Mouse (Mus musculus) cerebellum, adult 11-12 months (tissue): ENCODE measurements around the gene Fbln1.

Experiments
- DNase-seq: peaks from one replicate; pipeline ENCODE4 v3.0.0; 2022

Gene Fbln1

DNA sequence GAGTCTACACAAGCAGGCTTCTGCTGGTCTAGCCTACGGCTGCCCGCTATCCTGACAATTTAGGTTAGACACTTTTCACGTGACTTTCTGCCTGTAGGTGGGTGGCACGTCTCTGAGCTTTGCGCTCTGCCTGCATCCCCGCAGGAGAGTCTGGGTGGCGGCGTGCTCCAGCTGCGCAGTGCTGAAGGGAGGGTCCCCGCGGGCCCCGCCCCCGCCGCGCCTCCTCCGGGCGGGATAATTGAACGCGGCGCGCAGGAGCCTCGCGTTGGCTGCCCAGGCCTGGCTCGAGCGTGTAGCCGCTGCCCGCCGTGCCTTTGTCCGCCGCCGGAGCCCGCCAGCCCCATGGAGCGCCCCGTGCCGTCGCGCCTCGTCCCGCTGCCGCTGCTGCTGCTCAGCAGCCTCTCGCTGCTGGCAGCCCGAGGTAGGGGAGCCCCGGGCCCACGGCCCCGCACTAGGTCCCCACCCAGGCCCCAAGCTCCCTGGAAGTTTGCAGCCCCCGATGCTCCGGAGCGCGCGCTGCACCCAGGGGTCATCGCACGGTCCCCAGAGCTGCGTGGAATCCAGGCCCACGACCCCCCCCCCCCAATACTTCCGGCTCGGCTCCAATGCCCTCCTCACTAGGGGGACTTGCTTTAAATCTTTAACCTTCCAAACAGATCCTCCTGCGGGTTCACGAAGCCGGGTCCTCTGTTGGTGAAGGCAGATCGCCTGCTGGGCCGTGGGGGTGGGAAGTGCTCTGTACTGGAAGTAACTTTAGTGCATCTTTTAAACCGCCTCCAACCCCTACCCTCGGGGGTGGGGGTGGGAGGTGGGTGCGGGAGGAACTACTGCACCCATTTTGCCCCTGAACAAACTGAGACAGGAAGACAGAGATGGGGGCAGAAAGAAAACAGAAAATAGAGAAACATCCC is at the start of gene Fbln1:
Fbln1 (plus strand) TSS at position 158 of the 911 bp plus-strand sequence.
- peak; percentile 4 for DNase-seq

DNA sequence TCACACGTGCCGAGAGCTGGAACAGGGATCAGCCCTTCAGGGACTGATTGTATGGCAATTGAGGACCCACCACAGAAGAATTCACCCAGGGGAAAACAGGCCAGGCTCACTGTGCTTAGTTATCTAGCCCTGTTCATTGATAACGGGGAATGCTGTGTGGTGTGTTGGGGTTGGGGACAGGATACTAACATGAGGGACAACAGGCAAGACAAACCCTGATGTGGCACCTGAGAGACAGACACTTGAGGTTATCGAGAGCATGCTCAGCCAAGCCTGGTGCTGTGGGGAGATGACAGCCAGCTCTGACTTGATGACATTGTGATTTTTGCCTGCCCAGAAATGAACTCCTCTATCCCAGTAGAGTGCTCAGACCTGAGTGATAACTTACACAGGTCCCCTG is 49.6 kb upstream of the Fbln1 start:
- no peak for DNase-seq

DNA sequence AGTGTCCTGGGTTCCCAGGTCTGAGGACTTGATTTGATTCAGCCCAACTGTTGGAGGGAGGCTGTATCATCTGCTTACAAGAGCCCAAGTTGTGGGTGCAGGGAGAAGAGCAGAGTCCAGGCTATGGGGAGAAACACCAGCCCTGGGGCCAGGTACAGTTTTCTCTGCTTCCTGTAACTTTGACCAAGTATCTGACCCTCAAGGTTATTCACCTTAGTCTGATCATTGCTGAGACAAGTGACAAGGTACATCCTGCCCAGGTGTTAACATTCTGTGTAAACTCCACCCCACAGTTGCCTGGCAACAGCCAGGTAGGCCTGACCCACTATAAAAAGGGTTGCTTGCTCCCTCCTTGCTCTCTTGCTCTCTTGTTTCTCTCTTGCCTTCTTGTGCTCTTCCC is 44.3 kb upstream of the Fbln1 start:
- DNase-seq = no peak

- no peak for DNase-seq
Measured at GRCm38 (mm10) chr15:85162693-85163663, 42.8 kb upstream of the Fbln1 start.

GRCm38 (mm10) chr15:85166433-85166933 is 39.3 kb upstream of the Fbln1 start:
- no peak for DNase-seq

DNA sequence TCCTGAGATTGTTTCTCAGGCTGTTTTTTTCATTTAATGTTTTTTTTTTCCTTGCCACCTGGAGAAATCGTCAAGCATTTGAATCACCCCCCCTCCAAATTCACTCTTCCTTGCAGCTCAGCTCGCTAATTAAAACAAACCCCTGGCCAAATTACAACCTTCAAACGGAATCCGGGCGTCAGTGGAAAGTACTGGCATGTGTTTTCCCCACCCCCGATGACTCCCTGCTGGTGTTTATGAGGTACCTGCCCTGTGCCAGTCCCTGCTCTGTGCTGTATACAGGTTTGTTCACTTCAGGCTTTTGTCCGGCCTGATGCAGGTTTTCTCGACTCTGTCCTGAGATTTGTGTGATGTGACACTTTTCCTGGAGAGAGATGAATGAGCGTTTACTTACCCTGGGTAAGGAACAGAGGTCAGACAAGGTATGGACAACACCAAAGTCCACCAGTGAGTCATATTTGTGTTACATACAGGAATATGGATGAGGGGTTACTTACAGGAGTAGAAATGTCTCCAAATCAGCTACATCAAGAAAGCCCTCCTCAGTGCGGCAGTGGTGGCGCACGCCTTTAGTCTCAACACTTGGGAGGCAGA is 38.6 kb upstream of the Fbln1 start:
- no peak for DNase-seq

DNA sequence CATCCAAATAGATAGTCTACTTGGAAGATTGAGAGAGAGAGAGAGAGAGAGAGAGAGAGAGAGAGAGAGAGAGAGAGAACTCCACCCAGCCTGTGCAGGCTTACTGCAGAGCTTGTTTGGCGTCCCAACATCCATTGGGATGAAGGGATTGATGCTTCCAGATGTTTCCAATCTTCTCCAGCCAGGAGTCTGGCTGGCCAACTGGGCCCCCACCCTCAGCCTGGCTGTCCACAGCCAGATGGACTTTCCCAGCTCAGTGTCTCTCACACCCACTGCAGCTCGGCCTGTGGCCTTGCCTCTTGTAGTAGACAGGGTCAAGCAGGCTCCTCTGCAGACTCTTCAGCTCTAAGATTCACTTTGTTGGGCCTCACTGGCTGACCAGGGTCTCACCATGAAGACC is 33.7 kb upstream of the Fbln1 start:
- DNase-seq = no peak

GRCm38 (mm10) chr15:85173425-85173824 is 32.3 kb upstream of the Fbln1 start:
- no peak for DNase-seq

- no peak for DNase-seq
Measured at GRCm38 (mm10) chr15:85174060-85174459, 31.7 kb upstream of the Fbln1 start.

DNA sequence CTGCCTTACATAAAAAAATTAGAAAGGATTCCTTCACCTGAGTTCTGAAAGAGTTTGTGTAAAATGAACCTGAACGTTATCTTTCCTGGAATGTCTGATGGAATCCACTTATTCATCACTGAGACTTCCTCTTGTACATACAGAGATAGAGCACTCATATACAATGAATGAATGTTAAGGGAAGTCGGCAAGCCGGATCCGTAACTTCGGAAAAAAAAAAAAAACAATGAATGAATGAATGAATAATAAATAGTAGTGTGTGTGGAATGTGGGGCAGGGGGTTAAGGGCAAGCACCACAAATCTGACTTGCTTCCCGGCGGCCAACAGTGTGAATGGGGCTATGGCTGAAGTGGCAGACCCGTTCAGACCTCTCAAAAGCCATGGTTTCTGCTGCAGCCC is 28.2 kb upstream of the Fbln1 start:
- DNase-seq = no peak

GRCm38 (mm10) chr15:85178172-85178571 is 27.6 kb upstream of the Fbln1 start:
- no peak for DNase-seq

- no peak for DNase-seq
Measured at GRCm38 (mm10) chr15:85179528-85180180, 26.1 kb upstream of the Fbln1 start.

DNA sequence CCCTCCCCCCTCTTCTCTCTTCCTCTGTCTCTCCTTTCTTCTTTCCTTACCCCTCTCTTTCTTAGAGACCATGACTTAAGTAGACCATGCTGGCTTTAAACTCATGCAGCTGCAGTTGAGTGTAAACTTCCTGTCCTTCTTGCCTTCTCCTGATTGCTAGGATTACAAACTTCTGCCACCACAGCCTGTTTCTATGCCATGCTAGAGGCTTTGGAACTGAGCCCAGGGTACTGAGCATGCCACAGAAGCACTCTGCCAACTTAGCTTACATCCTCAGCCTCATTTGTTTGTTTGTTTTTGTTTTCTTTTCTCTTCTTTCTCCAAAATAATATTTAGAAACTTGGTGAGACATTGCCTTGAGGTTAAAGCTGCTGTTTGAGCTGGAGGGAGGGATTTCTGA is 25.4 kb upstream of the Fbln1 start:
- DNase-seq = no peak

- no peak for DNase-seq
Measured at GRCm38 (mm10) chr15:85182063-85182462, 23.7 kb upstream of the Fbln1 start.

DNA sequence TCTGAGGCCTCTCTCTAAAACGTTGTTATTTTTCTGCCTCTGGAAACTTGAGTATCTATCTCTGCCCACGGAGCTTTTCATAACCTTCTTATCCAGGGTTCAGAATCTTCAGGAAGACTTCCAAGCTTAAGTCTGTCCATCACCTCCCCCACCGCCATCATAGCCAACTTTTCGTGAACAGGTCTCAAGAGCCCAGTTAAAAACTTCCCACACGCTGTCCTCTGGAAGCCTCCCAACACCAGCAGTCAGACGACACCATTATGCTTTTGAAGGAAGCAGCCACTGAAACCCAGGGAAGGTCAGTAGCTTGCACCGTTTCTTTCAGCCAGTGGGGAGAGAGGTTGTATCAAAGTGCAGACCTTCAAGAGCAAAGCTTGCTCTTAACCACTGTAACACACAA is 18.8 kb upstream of the Fbln1 start:
- DNase-seq = no peak

DNA sequence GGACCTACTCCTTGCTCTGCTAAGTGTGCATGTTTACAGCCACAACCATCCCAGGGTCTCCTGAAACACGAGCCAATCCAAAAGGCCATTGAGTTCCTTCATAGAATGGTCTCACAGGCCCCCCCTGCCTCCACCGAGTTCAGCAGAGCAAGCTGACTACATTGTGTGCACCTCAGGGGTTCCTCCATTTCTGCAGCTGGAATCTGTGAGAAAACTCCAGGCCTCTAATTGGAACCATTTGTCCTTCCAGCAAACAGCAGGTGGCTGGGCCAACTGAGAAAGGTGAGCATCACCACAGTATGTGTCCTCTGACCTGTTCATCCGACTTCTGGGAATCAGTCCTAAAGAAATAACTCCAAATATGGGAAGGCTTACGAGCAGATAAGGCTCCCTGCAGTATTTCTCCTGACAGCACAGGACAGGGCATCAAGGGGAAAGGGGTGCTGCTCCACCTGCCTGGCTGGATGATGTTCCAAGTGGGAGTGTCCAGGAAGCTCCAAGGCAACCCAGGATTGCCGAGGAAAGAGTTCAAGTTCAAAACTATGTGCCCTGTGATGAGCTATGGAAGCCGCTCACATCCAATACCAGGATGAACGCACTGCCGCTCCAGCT is 17.5 kb upstream of the Fbln1 start:
- DNase-seq = no peak

- DNase-seq = no peak
Measured at GRCm38 (mm10) chr15:85200446-85201289, 5.1 kb upstream of the Fbln1 start.

DNA sequence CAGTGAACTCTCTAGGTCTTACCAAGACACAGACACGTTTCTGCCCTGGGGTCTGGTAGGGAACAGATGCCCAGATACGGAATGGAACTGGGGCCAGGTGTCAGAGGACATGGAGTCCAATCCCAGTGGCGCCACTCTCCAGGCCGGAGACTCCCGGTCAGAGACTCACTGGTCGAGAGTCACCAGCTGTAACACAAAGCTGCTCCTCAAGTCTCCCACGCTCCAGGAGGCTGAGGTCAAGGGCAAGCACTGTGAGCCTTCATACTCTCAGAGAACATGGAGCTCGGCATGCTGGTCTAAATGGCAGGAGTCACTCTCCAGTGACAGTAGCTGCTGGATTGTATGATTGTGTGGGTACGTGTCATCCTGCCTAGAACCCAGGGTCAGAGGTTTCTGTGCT is 3.5 kb upstream of the Fbln1 start:
- no peak for DNase-seq

DNA sequence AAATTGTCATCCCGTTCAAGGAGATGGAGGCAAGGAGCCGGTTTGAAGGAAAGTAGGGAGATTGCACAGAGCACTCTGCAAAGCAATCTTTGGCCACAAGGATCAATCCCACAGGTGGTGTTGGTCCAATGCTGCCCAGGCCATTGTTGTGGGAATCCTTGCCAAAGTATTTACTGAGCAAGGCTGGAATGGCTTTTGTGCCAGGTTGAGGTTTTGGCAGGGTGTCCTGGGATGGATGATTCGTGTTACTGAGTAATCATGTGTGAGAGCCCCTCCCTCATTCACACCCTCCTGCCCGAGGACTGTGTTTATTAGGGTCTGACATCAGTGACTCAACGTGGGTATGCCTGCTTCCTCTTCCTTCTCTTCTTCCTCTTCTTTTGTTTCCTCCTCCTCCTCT is 3.0 kb upstream of the Fbln1 start:
- DNase-seq = no peak

DNA sequence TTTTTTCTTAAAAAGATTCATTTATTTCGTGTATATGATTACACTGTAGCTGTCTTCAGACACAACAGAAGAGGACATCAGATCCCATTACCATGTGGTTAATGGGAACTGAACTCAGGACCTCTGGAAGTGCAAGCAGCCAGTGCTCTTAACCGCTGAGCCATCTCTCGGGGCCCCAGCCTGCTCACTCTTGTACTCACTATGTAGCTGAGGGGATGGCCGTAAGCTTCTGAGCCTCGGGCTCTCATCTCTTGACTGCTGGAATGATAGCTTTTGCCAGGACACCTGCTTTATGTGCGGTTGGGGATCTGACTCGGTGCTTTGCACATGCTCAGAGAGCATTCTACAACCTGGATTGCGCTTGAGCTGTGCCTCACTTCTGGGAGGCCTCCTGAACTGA is 1.4 kb upstream of the Fbln1 start:
- DNase-seq = no peak

DNA sequence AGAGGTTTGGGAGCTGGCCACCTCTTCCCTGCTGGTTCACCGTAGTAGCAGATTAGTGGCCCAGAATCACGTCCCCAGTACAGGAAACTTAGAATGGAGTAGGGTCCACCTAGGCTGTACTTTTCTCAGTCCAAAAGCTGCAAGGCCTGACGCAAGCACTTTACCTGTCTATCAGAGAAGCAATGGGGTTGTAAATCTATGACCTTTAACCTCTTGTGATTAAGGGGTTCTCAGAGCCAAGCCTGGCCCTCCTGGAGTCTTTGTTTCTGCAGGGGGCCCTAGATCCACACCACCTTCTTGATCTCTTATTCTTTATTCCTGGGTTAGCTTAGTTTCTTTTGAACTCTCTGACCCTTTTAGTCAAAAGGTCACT is 940 bp downstream of the Fbln1 start:
- no peak for DNase-seq
